Mouse (Mus musculus) CH12.LX (cell line): ENCODE data around the gene Slc39a7. TPM values are rescaled to one million over a fixed set of nuclear protein-coding genes. Genes with fewer than 3 reads are reported as not detected.
"Not testable (repeated sequence)": the region's sequence is repeated elsewhere in the genome, so short reads cannot be mapped to it uniquely, and the experiment has no call there.

Source experiments
- DNase-seq: peaks from one replicate; pipeline ENCODE4 v3.0.0-alpha.2; 2013; ENCODE audit errors: extremely low read depth
- H3K27ac ChIP-seq: 2 replicates; pipeline ENCODE4 v1.5.1; 2012; ENCODE audit warnings: low read depth, mild to moderate bottlenecking, control low read depth, moderate library complexity; ENCODE audit not compliant: insufficient read depth
- H3K27me3 ChIP-seq: replicated peaks from 2 replicates; pipeline ENCODE3; 2012; ENCODE audit warnings: inconsistent platforms
- H3K36me3 ChIP-seq, 2 experiments: replicated peaks in 1 of 2; 2 replicates each; pipeline versions ENCODE3 to v1.6.1; 2012; ENCODE audit warnings: inconsistent platforms in 1 of 2, low read length in 1 of 2, mild to moderate bottlenecking in 1 of 2, mixed read lengths in 1 of 2, moderate library complexity in 1 of 2; ENCODE audit not compliant: control insufficient read depth in 1 of 2, insufficient read depth in 1 of 2
- H3K4me1 ChIP-seq, 2 experiments: 2 replicates each; pipeline ENCODE4 v1.6.1; 2012; ENCODE audit warnings: inconsistent platforms in 1 of 2, moderate library complexity in 1 of 2; ENCODE audit not compliant: insufficient read depth in 2 of 2, control insufficient read depth in 1 of 2
- H3K4me2 ChIP-seq: 2 replicates; pipeline ENCODE4 v1.6.1; 2012; ENCODE audit warnings: low read depth, mild to moderate bottlenecking, control low read depth; ENCODE audit not compliant: poor library complexity, insufficient read depth, severe bottlenecking
- H3K4me3 ChIP-seq, 3 experiments: fragments of 150-350 bp in 1 of 3; sonication (generic) in 1 of 3; replicated peaks in 1 of 3; 2 replicates each; pipeline versions ENCODE3 to v1.5.1; 2011 to 2012; ENCODE audit warnings: low read depth in 2 of 3, low read length in 2 of 3, mild to moderate bottlenecking in 2 of 3, moderate library complexity in 2 of 3, control low read depth in 1 of 3, improper control_type of control experiment in 1 of 3, inconsistent platforms in 1 of 3, mixed read lengths in 1 of 3; ENCODE audit not compliant: poor library complexity in 1 of 3
- H3K79me2 ChIP-seq: replicated peaks from 2 replicates; pipeline ENCODE4 v1.6.1; 2012; ENCODE audit warnings: mild to moderate bottlenecking, moderate library complexity; ENCODE audit not compliant: control insufficient read depth, poor library complexity, insufficient read depth, severe bottlenecking; ENCODE audit errors: extremely low read depth
- H3K9ac ChIP-seq: 2 replicates; pipeline ENCODE4 v1.6.1; 2012; ENCODE audit warnings: low read depth, mild to moderate bottlenecking, control low read depth, moderate library complexity; ENCODE audit not compliant: insufficient read depth
- H3K9me3 ChIP-seq: replicated peaks from 2 replicates; pipeline ENCODE3; 2012; ENCODE audit warnings: low read length, inconsistent platforms, mixed read lengths
- CHD1 ChIP-seq: IDR thresholded peaks from 2 replicates; pipeline ENCODE4 v1.6.1; 2012; ENCODE audit warnings: low read depth, low read length, improper control_type of control experiment, inconsistent platforms
- HCFC1 ChIP-seq: IDR thresholded peaks from 2 replicates; pipeline ENCODE4 v1.6.1; 2012; ENCODE audit warnings: low read depth, mild to moderate bottlenecking, inconsistent platforms, low read length, improper control_type of control experiment
- IRF4 ChIP-seq: IDR thresholded peaks from 2 replicates; pipeline ENCODE4 v1.6.1; 2014; ENCODE audit warnings: low read depth, mild to moderate bottlenecking, inconsistent platforms, low read length, improper control_type of control experiment
- JUN ChIP-seq: IDR thresholded peaks from 2 replicates; pipeline ENCODE4 v1.6.1; 2011; ENCODE audit warnings: low read depth, mild to moderate bottlenecking, low read length, improper control_type of control experiment, moderate library complexity; ENCODE audit not compliant: insufficient read depth
- KAT2A ChIP-seq: IDR thresholded peaks from 2 replicates; pipeline ENCODE4 v1.6.1; 2012; ENCODE audit warnings: low read length, improper control_type of control experiment, inconsistent platforms; ENCODE audit not compliant: insufficient replicate concordance
- MAFK ChIP-seq: IDR thresholded peaks from 2 replicates; pipeline ENCODE4 v1.6.1; 2011; ENCODE audit warnings: low read length, improper control_type of control experiment; ENCODE audit not compliant: insufficient replicate concordance
- MEF2A ChIP-seq: IDR thresholded peaks from 2 replicates; pipeline ENCODE4 v1.6.1; 2014; ENCODE audit warnings: low read depth, mild to moderate bottlenecking, inconsistent platforms, low read length, improper control_type of control experiment, borderline replicate concordance
- MXI1 ChIP-seq: IDR thresholded peaks from 2 replicates; pipeline ENCODE4 v1.6.1; 2011; ENCODE audit warnings: mild to moderate bottlenecking, low read depth, low read length, improper control_type of control experiment
- NELFE ChIP-seq: IDR thresholded peaks from 2 replicates; pipeline ENCODE4 v1.6.1; 2011; ENCODE audit warnings: low read depth, low read length, improper control_type of control experiment
- POLR2AphosphoS2 ChIP-seq: IDR thresholded peaks from 2 replicates; pipeline ENCODE4 v1.6.1; 2011; ENCODE audit warnings: low read depth, low read length, improper control_type of control experiment
- SMC3 ChIP-seq: IDR thresholded peaks from 2 replicates; pipeline ENCODE4 v1.6.1; 2011; ENCODE audit warnings: low read depth, low read length, improper control_type of control experiment
- USF1 ChIP-seq: IDR thresholded peaks from 2 replicates; pipeline ENCODE4 v1.6.1; 2014; ENCODE audit warnings: low read depth, mild to moderate bottlenecking, inconsistent platforms, low read length, improper control_type of control experiment
- ZC3H11A ChIP-seq: IDR thresholded peaks from 2 replicates; pipeline ENCODE4 v1.6.1; 2012; ENCODE audit warnings: low read depth, mild to moderate bottlenecking, inconsistent platforms, low read length, improper control_type of control experiment
- ZNF384 ChIP-seq: IDR thresholded peaks from 2 replicates; pipeline ENCODE4 v1.6.1; 2012; ENCODE audit warnings: low read depth, low read length, improper control_type of control experiment, inconsistent platforms
- dilution Hi-C: fragments of 300-500 bp; cut with MboI; formaldehyde crosslinking; loops from 2 replicates; pipeline ENCODE4 v1.14.3; 2020; ENCODE audit warnings: low sequenced_read_pairs; ENCODE audit not compliant: extremely low pct_unique_long_range_greater_than_20kb, extremely low pct_ligation_motif_present
- in situ Hi-C: fragments of 300-500 bp; cut with MboI; formaldehyde crosslinking; loops from 3 replicates; pipeline ENCODE4 v1.14.3; 2019; ENCODE audit warnings: low sequenced_read_pairs, low pct_ligation_motif_present, low pct_unique_long_range_greater_than_20kb, mixed read lengths
- polyA plus RNA-seq: library from polyadenylated mRNA; unstranded; fragments of >175 nt; gene quantifications from 2 replicates; pipeline ENCODE4 v1.2.1, GENCODE M21; 2012; ENCODE audit warnings: low read depth; ENCODE audit not compliant: insufficient read length
- total RNA-seq, 2 experiments: library from RNA; depleted of rRNA; stranded (reverse); fragments of 300-350 nt in 1 of 2; fragments of >200 nt in 1 of 2; gene quantifications; 2 replicates each; pipeline ENCODE4 v1.2.3; 2012 to 2014

Slc39a7 gene
- total and polyA plus RNA-seq, 3 experiments: 96.8 to 116 (median 105) TPM

- no peak for DNase-seq
- peaks cover 16 to 31% of the 10 kb centered on the region in 2 experiments for H3K4me1 ChIP-seq
- no peaks in the 10 kb centered on the region for H3K9me3 ChIP-seq
- TF ChIP-seq IRF4: no peak
- TF ChIP-seq MAFK: no peak
- TF ChIP-seq CHD1: no peak
- no peak for TF ChIP-seq MXI1
- TF ChIP-seq KAT2A: no peak
- no peak for TF ChIP-seq HCFC1
- no peak for TF ChIP-seq JUN
- no peak for TF ChIP-seq USF1
- no peak for TF ChIP-seq ZNF384
- TF ChIP-seq SMC3: no peak
- no peak; the same call in 1 of the 2 replicates for TF ChIP-seq POLR2AphosphoS2
- TF ChIP-seq NELFE: no peak
- no peak for TF ChIP-seq ZC3H11A
- TF ChIP-seq MEF2A: no peak
- peaks cover 33 to 37% of the 10 kb centered on the region in 2 experiments for H3K36me3 ChIP-seq
- peak overlapping the region; percentile 100 for H3K9ac ChIP-seq
- in situ Hi-C loops (loop anchor here (5.0 to 25.0 kb wide), 3 partner anchors 1263 to 1463 kb away; partner anchors contain the start of genes H2-D1 and H2-Q10), dilution Hi-C loops (no loop called here)
- H3K27ac ChIP-seq: peak overlapping the region; percentile 69
- H3K27me3 ChIP-seq: no peaks in the 10 kb centered on the region
- peaks cover 23% of the 10 kb centered on the region for H3K79me2 ChIP-seq
- H3K4me3 ChIP-seq: peak overlapping the region; percentile 52 to 99 (median 66)
- no peak overlapping the region for H3K4me2 ChIP-seq
Observed at GRCm38 (mm10) chr17:33999341-34000149, 31.9 kb downstream of the Slc39a7 start.

GRCm38 (mm10) chr17:33998697-33999096, 32.8 kb downstream of the Slc39a7 start:
- H3K27ac ChIP-seq, H3K27me3 ChIP-seq, dilution Hi-C loops, H3K9me3 ChIP-seq, DNase-seq: not testable (repeated sequence)
- peaks cover 23% of the 10 kb centered on the region for H3K79me2 ChIP-seq
- peak overlapping the region; percentile 43 to 71 (median 55) for H3K4me3 ChIP-seq
- peak overlapping the region; percentile 61 for H3K9ac ChIP-seq
- H3K4me2 ChIP-seq: peak overlapping the region; percentile 91
- TF ChIP-seq ZNF384: 0 out of 2 replicates have a peak, but pooled peaks have one; percentile 22
- in situ Hi-C loops: loop anchor here (10.0 to 25.0 kb wide), 2 partner anchors 1386 to 1464 kb away; partner anchors contain the start of gene H2-Q10
- peaks cover 33 to 39% of the 10 kb centered on the region in 2 experiments for H3K36me3 ChIP-seq
- peaks cover 16 to 28% of the 10 kb centered on the region in 2 experiments for H3K4me1 ChIP-seq

- Histone ChIP-seq H3K79me2 (peaks cover 23% of the 10 kb centered on the region), H3K4me1 (peaks cover 16 to 27% of the 10 kb centered on the region in 2 experiments), H3K36me3 (peaks cover 33 to 41% of the 10 kb centered on the region in 2 experiments)
- H3K4me2 ChIP-seq, dilution Hi-C loops, H3K27ac ChIP-seq, H3K4me3 ChIP-seq, H3K27me3 ChIP-seq, DNase-seq, H3K9me3 ChIP-seq, H3K9ac ChIP-seq: not testable (repeated sequence)
- in situ Hi-C loops: loop anchor here (10.0 to 25.0 kb wide), 2 partner anchors 1388 to 1465 kb away; partner anchors contain the start of gene H2-Q10
Observed at GRCm38 (mm10) chr17:33997025-33997424, 34.5 kb downstream of the Slc39a7 start.
